ENCODE assay signal across 8 mouse cellular contexts in the genomic region with DNA sequence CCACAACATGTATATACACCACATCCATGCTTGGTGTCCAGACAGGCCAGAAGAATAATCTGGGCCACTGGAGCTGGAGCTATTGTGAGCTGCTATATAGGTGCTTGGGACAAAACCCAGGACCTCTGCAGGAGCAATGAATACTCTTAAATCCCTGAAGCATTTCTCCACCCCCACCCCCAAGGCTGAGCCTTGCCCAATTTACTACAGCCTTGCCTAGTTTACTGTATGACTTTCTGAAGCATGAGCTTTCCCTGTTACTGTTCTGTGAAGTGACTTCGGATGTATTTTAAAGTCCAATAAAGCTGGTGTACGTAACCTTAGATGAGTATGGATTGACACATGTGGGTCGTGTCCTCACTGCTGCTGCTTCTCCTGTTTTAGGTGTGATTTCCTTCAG. TPM values are rescaled to one million over a fixed set of nuclear protein-coding genes. Genes with fewer than 3 reads are reported as not detected.
A peak's percentile ranks its signal among the peaks of the same experiment; 100 is the strongest.
DNase-seq lines count a peak whose midpoint lies in the region; ATAC-seq and TF ChIP-seq lines count a peak whose summit lies in the region.

No protein-coding gene starts in this region.

- H3K4me2 ChIP-seq in kidney, embryonic 15.5 days: peak overlapping the region; percentile 56
- H3K4me2 ChIP-seq in embryonic facial prominence, embryonic 13.5 days: peak overlapping the region; percentile 64
- H3K4me2 ChIP-seq in intestine, postnatal 0 days (replicated peaks; ENCODE audit: low read depth): peak overlapping the region; percentile 69
- H3K4me2 ChIP-seq in neural tube, embryonic 13.5 days: peak overlapping the region; percentile 66

- H3K4me1 ChIP-seq in kidney, embryonic 15.5 days: peaks cover 22% of the 10 kb centered on the region
- peaks cover 15% of the 10 kb centered on the region for H3K4me1 ChIP-seq in embryonic facial prominence, embryonic 13.5 days
- H3K4me1 ChIP-seq in intestine, postnatal 0 days (replicated peaks; ENCODE audit: control insufficient read depth, insufficient read depth, low read length): no peaks in the 10 kb centered on the region
- peaks cover 27% of the 10 kb centered on the region for H3K4me1 ChIP-seq in neural tube, embryonic 13.5 days (replicated peaks)

- H3K27ac ChIP-seq in kidney, embryonic 15.5 days: peak overlapping the region; percentile 99
- no peak overlapping the region for H3K27ac ChIP-seq in embryonic facial prominence, embryonic 13.5 days
- H3K27ac ChIP-seq in intestine, postnatal 0 days (ENCODE audit: low read depth, low read length): peak overlapping the region; percentile 99
- H3K27ac ChIP-seq in neural tube, embryonic 13.5 days (replicated peaks): no peak overlapping the region

- H3K27me3 ChIP-seq in kidney, embryonic 15.5 days: no peaks in the 10 kb centered on the region
- no peaks in the 10 kb centered on the region for H3K27me3 ChIP-seq in embryonic facial prominence, embryonic 13.5 days
- no peaks in the 10 kb centered on the region for H3K27me3 ChIP-seq in intestine, postnatal 0 days (replicated peaks; ENCODE audit: control insufficient read depth, insufficient read depth, low read length)
- no peaks in the 10 kb centered on the region for H3K27me3 ChIP-seq in neural tube, embryonic 13.5 days

- peaks cover 49% of the 10 kb centered on the region for H3K36me3 ChIP-seq in kidney, embryonic 15.5 days
- peaks cover 39% of the 10 kb centered on the region for H3K36me3 ChIP-seq in embryonic facial prominence, embryonic 13.5 days
- H3K36me3 ChIP-seq in intestine, postnatal 0 days (ENCODE audit: control insufficient read depth, insufficient read depth): peaks cover 32% of the 10 kb centered on the region
- peaks cover 40% of the 10 kb centered on the region for H3K36me3 ChIP-seq in neural tube, embryonic 13.5 days

- H3K9ac ChIP-seq in kidney, embryonic 15.5 days: 0 out of 2 replicates have a peak overlapping the region, but pooled peaks have one; percentile 8
- H3K9ac ChIP-seq in embryonic facial prominence, embryonic 13.5 days: peak overlapping the region; percentile 36; the same call in 1 of the 2 replicates
- H3K9ac ChIP-seq in intestine, postnatal 0 days (ENCODE audit: low read depth, low read length): no peak overlapping the region
- H3K9ac ChIP-seq in neural tube, embryonic 13.5 days: peak overlapping the region; percentile 38; the same call in 1 of the 2 replicates

- TF ChIP-seq CTCF in intestine, postnatal 0 days (IDR thresholded peaks at IDR 0.05; ENCODE audit: low read depth): no peak

- peak overlapping the region; percentile 87 for H3K4me3 ChIP-seq in kidney, embryonic 15.5 days (replicated peaks)
- peak overlapping the region; percentile 77 for H3K4me3 ChIP-seq in embryonic facial prominence, embryonic 13.5 days
- peak overlapping the region; percentile 78 for H3K4me3 ChIP-seq in intestine, postnatal 0 days (ENCODE audit: low read depth, low read length)
- H3K4me3 ChIP-seq in neural tube, embryonic 13.5 days: peak overlapping the region; percentile 85

- no peak for ATAC-seq in kidney, embryonic 15.5 days (replicated peaks; ENCODE audit: low FRiP score)
- ATAC-seq in embryonic facial prominence, embryonic 13.5 days (ENCODE audit: insufficient number of reproducible peaks, insufficient read depth, low FRiP score, low TSS enrichment, low read depth): no peak
- no peak for ATAC-seq in intestine, postnatal 0 days
- ATAC-seq in neural tube, embryonic 13.5 days (ENCODE audit: low read depth): no peak

- H3K9me3 ChIP-seq in kidney, embryonic 15.5 days (replicated peaks): no peaks in the 10 kb centered on the region
- no peaks in the 10 kb centered on the region for H3K9me3 ChIP-seq in embryonic facial prominence, embryonic 13.5 days
- H3K9me3 ChIP-seq in intestine, postnatal 0 days (ENCODE audit: control insufficient read depth): no peaks in the 10 kb centered on the region
- H3K9me3 ChIP-seq in neural tube, embryonic 13.5 days: no peaks in the 10 kb centered on the region

- WGBS in kidney, embryonic 15.5 days: 64% methylated on average over 3 of the region's 3 CpGs
- 78% methylated on average over 3 of the region's 3 CpGs for WGBS in embryonic facial prominence, embryonic 13.5 days
- 46% methylated on average over 3 of the region's 3 CpGs for WGBS in intestine, postnatal 0 days
- 88% methylated on average over 3 of the region's 3 CpGs for WGBS in neural tube, embryonic 13.5 days

- DNase-seq in kidney, adult 18-20 months: no peak
- no peak for DNase-seq in right cerebral cortex, postnatal 4 days
- no peak for DNase-seq in thymus, postnatal 10 days (ENCODE audit: low spot score in 2 of 2)
- no peak for DNase-seq in left cerebral cortex, adult 9 months (ENCODE audit: low spot score in 2 of 2)

RNA-seq across cellular contexts. Expression of a gene that starts 2.0 kb away (rescaled TPM):
- 54.6 and 57.9 TPM in 2 replicates for polyA plus RNA-seq in kidney, embryonic 15.5 days (2015; fragmentation: Nextera tagmentation; extraction: Ambion mirVana)
- polyA plus RNA-seq in embryonic facial prominence, embryonic 13.5 days (2015; fragmentation: Nextera tagmentation; extraction: Ambion mirVana): 52.1 and 55.6 TPM in 2 replicates
- polyA plus RNA-seq in intestine, postnatal 0 days (2015; fragmentation: Nextera tagmentation; extraction: Ambion mirVana): 12.3 and 12.5 TPM in 2 replicates
- polyA plus RNA-seq in neural tube, embryonic 13.5 days (2015; fragmentation: Nextera tagmentation; extraction: Ambion mirVana): 50.1 and 56.1 TPM in 2 replicates

RNA-seq across cellular contexts. Expression of a gene that starts 5.6 kb away (rescaled TPM):
- polyA plus RNA-seq in kidney, embryonic 15.5 days (2015; fragmentation: Nextera tagmentation; extraction: Ambion mirVana): 18.7 and 19.4 TPM in 2 replicates
- polyA plus RNA-seq in embryonic facial prominence, embryonic 13.5 days (2015; fragmentation: Nextera tagmentation; extraction: Ambion mirVana): 18.6 and 19.0 TPM in 2 replicates
- polyA plus RNA-seq in intestine, postnatal 0 days (2015; fragmentation: Nextera tagmentation; extraction: Ambion mirVana): 5.0 and 6.6 TPM in 2 replicates
- polyA plus RNA-seq in neural tube, embryonic 13.5 days (2015; fragmentation: Nextera tagmentation; extraction: Ambion mirVana): 15.7 and 16.6 TPM in 2 replicates

RNA-seq across cellular contexts. Expression of a gene that starts 34.8 kb away (rescaled TPM):
- 10.2 and 11.9 TPM in 2 replicates for polyA plus RNA-seq in kidney, embryonic 15.5 days (2015; fragmentation: Nextera tagmentation; extraction: Ambion mirVana)
- 12.2 and 15.3 TPM in 2 replicates for polyA plus RNA-seq in embryonic facial prominence, embryonic 13.5 days (2015; fragmentation: Nextera tagmentation; extraction: Ambion mirVana)
- polyA plus RNA-seq in intestine, postnatal 0 days (2015; fragmentation: Nextera tagmentation; extraction: Ambion mirVana): 8.1 and 9.4 TPM in 2 replicates
- 12.1 and 12.6 TPM in 2 replicates for polyA plus RNA-seq in neural tube, embryonic 13.5 days (2015; fragmentation: Nextera tagmentation; extraction: Ambion mirVana)

RNA-seq across cellular contexts. Expression of a gene that starts 47.4 kb away (rescaled TPM):
- 8.7 and 10.4 TPM in 2 replicates for polyA plus RNA-seq in kidney, embryonic 15.5 days (2015; fragmentation: Nextera tagmentation; extraction: Ambion mirVana)
- polyA plus RNA-seq in embryonic facial prominence, embryonic 13.5 days (2015; fragmentation: Nextera tagmentation; extraction: Ambion mirVana): 7.0 and 8.1 TPM in 2 replicates
- 1.9 and 3.8 TPM in 2 replicates for polyA plus RNA-seq in intestine, postnatal 0 days (2015; fragmentation: Nextera tagmentation; extraction: Ambion mirVana)
- 4.5 and 4.8 TPM in 2 replicates for polyA plus RNA-seq in neural tube, embryonic 13.5 days (2015; fragmentation: Nextera tagmentation; extraction: Ambion mirVana)

RNA-seq across cellular contexts. Expression of a gene that starts 54.4 kb away (rescaled TPM):
- polyA plus RNA-seq in kidney, embryonic 15.5 days (2015; fragmentation: Nextera tagmentation; extraction: Ambion mirVana): 36.0 and 47.4 TPM in 2 replicates
- 46.0 and 48.3 TPM in 2 replicates for polyA plus RNA-seq in embryonic facial prominence, embryonic 13.5 days (2015; fragmentation: Nextera tagmentation; extraction: Ambion mirVana)
- polyA plus RNA-seq in intestine, postnatal 0 days (2015; fragmentation: Nextera tagmentation; extraction: Ambion mirVana): 31.5 and 33.9 TPM in 2 replicates
- 42.4 and 44.5 TPM in 2 replicates for polyA plus RNA-seq in neural tube, embryonic 13.5 days (2015; fragmentation: Nextera tagmentation; extraction: Ambion mirVana)

Comparison
In these comparisons a context has a peak if more than half of its experiments do, and no peak if none do; other contexts are left out.
1. H3K27ac ChIP-seq: peak in kidney, embryonic 15.5 days (single experiment) and intestine, postnatal 0 days (single experiment); none in embryonic facial prominence, embryonic 13.5 days (single experiment) and neural tube, embryonic 13.5 days (single experiment).
2. Peak in every context shown above with its lines, with median percentiles within 50 percentile points of each other: H3K4me2 ChIP-seq and H3K4me3 ChIP-seq.